Mouse (Mus musculus) spleen, postnatal 14 days (tissue): ENCODE results near the gene Wnt9b.

ENCODE experiments used
- DNase-seq, 2 experiments: peaks; one replicate each; pipeline ENCODE4 v3.0.0; 2021 to 2022; ENCODE audit warnings: low spot score in 2 of 2

Wnt9b gene

GRCm38 (mm10) chr11:103732306-103732705, 17.3 kb downstream of the Wnt9b start:
- DNase-seq, result no peak

DNA sequence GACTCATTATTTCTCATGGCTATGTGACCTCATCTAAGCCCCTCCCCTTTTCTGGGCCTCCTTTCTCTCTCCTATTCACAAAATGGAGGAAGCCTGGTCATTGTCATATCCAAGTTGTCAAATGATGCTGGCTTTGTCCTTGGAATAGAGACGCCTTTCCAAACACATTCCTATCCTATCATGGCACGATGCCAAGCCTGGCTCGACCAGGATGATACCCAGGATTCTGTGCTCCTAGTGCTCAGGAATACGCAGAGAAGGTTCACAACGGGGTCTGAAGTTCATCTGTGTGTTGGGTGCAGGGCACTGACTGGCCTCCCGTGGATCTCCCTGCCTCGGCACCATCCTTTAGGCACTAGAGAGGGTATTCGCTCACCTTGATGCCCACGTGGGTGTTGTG, 18.0 kb downstream of the Wnt9b start:
- DNase-seq, result no peak

DNA sequence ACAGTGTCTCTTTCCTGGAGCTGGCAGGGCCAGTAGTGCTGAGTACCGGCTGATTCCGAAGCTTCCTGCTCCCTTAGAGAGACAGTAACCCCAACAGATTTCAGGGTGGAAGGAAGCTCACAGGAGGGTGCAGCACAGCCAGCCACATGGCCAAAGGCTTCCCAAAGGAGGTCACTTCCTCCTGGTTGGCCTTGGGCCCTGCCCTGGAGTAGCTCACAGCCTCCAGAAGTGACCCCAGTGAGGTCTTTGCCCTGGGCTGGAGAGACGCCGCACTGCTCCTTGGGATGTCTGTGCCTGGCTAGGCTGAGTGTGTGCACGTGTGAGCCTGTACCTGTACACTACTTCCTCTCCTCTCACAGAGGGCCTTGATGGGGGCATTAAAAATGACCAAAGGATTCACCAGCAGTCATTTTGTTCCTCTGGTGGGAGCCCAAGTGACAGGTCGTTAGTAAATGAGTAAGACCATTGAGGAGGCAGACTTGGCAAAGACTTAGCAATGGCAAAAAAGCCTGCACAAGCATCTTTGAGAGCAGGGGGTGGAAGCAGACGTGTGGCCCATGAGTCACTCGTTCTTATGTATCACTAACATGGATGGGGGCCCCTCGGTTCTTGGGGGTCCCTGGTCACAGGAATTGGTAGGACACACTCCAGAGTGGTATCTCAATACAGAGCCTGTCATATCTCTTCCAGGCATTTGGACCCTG, 20.2 kb downstream of the Wnt9b start:
- DNase-seq, result no peak

DNA sequence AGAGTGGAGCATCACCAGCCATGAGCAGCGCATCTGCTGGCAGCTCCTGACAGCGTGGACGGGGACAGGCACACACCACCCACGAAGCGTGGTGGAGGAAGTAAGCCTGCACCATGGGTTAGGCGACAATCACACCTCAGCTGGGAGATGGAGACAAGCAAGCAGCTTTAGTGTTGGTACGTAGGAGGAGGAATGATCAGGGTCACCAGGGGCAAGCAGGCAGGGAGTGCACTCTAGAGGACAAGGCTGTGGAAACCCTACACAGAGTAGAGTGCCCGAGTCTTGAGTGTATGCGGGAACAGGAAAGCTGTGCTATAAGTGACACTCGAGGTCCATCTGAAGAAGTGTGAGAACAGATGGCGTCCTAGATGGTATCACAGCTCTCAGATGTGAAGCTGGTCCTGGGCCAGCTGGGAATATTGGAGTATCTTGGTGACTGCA, 25.3 kb downstream of the Wnt9b start:
- no peak for DNase-seq

DNA sequence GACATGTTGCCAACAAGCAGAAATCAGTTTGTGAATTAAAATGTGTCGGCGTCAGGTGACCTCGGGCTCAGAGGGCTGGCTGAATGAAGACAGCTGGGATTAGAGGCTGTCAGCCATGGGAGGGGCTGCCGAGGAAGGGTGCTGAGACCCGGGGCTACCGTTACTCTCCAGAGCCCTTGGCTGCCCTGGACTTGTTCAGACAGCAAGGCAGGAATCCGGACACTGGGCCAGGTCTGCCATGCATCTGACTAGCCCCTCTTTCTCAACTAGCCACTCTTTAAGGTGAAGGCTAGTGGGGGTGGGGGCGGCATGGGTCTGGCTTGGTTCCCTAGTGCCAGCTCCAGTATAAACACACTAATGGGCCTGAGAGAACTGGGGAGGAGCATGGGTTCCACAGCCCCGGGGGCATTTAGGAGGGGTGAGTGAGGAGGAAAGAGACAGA, 27.6 kb downstream of the Wnt9b start:
- DNase-seq, result no peak

DNA sequence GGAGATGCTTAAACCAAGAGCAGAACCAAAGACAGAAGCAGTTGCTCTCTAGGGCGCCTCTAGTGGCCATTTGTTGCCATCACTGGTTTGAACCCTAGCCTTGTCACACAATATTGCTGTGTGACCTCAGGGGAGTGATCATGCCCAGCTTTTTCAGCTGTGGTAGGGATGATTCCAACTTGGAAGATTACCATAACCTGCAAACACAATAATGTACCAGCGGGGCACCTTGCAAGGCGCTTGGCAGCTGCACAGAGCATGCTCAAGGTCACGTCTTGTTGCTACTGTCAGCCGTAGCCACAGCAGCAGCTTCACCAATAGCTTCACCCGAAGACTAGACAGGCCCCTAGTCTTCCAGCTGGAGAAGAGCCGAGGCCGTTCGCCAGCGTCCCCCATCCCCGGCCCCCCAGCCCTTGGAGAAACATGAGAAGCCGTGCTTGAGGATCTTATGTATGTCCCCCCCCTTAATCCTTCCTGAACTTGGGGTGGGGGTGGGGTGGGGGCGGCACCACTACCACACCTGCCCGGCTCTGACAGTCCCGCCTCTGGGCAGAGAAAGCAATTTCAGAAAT, 28.1 kb downstream of the Wnt9b start:
- peak in 1 of 2 experiments; percentile 7 for DNase-seq

DNA sequence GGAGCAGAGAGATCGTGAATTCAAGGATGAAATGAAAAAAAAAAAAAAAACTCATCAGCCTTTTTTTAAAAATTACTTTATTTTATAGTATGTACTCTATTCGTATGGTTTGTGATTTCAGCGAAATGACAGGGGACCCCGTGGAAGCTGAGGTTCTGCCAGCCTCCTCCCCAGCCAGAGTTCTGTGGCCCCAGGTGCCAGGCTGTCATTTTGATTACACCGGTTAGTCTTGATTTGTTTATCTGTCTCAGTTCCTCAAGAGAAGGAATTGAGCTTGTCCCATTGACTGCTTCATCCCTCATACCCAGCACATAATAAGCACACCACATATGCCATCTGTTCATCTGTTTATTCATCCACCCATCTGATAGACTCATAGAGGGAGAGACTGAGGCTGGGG, 30.2 kb downstream of the Wnt9b start:
- DNase-seq, result no peak

DNA sequence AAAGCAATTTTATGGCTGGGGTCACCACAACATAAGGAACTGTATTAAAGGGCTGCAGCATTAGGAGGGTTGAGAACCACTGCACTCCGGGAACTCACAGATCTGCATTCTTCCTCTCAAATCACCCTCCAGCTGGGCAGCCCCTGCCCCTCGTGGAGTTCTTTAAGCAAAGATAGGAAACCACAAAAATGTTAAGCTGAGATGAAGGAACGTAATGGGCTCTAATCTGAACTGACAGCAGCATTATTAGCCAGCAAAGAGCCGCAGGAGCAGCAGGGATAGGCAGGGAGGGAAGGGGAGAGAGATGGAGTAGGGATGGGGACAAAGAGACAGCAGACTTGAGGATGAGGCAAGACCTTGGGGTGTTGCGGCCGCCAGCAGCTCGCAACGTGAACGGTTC, 32.6 kb downstream of the Wnt9b start:
- DNase-seq, result no peak

- DNase-seq, result no peak
Measured at GRCm38 (mm10) chr11:103714074-103714473, 35.5 kb downstream of the Wnt9b start.

DNA sequence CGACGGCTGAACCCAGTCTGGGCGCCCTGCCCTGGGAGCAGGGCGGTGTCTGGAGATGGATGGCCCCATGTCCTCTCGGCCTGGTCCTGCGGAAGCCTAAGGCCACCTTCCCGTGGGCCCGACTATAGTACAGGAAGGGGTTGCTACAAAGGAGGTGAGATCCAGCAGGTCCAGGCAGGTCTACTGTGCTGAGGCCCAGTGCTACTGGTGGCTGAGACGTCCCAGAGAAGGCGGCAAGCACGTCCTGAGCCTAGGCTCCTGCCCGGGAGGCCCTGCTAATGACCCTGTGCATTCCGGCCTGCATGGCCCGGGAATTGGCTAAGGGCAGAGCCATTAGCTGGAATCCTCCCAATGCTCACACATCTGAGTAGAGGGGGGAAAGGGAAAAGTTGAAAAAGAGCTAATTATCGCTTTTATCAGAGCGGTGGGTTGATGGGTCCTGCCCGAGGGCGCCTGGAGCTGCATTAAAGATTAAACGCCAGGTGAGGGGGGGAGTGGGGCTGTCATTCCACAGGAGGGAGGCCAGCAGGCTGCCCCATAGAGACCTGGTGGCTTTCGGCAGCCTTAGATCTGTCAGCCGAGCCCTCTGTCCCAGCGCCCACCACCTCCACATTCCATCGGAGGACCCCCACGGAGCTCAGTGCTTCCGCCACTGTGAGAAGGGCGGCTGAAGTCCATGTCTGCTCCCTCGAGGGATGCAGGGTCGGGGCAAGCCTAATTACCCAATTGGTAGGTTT, 37.6 kb downstream of the Wnt9b start:
- DNase-seq, result no peak

DNA sequence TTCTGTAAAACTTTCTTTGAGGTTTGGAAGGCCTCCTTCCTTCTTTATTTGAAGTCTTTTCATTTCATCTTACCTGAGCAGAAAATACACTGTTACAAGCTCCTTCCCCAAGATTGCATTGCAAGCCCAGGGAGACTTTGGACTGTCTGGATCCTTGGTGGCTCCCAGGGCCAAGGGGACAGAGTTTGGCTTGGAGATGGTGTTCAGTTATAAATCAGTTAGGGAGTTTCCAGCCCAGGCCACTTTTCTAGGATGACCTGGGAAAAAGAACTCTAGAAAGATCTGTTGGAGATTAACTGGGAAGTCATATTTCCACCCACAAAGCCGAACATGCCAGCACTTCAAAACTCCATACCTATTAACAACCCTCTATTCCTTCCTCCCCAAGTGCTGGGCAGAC, 39.6 kb downstream of the Wnt9b start:
- DNase-seq, result no peak

DNA sequence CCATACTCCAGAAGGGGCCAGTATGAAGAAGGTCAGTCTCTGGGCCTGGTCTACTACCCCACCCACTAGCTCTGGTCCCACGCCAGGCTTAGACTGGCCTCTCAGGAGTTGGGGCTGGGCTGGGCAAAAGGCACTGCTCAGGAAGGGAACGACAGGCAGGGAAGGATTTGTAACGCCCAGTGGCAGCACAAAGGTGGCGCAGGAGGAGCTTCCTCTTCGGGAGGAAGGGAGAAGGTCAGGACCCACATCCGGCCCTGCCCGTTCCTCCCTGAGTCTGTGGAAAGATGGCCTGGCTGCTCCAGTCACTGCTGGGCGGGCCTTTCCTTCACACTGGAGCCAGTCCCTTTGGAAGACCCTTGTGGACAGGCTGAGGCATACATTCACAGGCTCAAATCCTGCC, 42.6 kb downstream of the Wnt9b start:
- DNase-seq, result no peak

- no peak for DNase-seq
Measured at GRCm38 (mm10) chr11:103698226-103698625, 51.4 kb downstream of the Wnt9b start.

DNA sequence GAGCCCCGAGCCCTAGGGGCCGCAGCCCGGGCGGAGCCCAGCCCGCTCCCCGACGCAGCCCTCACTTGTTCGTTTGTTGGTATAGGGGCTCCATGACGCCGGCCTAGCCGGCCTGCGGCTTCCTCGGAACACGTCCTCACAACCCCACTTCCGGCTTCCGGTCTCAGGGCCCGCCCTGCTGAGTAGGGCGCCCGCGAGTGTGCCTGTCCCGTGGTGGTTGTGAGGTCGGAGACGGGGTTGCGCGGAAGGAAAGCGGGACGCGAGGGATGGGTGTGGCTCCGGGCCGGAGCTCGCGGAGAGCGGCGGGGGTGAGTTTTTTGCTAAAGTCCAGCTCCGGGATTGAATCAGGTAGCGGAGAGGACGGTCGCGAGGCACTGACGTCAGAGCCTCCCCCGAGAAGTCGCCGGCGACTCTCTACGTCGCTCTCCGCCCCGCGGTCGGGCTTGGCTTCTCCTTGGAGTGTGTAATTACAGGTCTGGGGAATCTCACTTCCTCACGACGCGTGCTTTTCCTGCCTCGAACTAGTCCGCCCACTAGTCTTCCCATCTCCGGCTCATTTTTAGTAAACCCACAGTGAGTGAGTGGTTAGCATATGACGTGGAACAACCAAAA, 52.0 kb downstream of the Wnt9b start, which contains the start of gene Gosr2:
TSS of gene Gosr2 (minus strand) at position 334 of the 612 bp plus-strand sequence.
- peak; percentile 74 to 83 for DNase-seq

- no peak for DNase-seq
Measured at GRCm38 (mm10) chr11:103696851-103697564, 52.6 kb downstream of the Wnt9b start.

DNA sequence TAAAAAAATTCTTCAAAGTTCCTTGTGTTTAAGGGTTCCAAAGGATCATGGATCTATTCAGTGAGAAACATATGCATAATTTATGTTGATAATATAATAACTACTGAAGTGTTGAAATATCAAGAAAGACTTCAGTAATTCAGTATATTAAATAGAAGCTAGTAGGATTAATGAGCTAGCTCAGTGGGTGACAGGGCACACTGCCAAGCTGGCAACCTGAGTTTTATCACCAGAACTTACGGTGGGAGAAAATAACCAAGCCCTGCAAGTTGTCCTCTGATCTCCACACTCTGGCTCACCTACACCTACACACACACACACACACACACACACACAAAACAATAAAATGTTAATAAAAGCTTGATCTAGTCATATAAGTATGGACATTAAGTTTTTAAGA, 56.4 kb downstream of the Wnt9b start:
- DNase-seq, result no peak

DNA sequence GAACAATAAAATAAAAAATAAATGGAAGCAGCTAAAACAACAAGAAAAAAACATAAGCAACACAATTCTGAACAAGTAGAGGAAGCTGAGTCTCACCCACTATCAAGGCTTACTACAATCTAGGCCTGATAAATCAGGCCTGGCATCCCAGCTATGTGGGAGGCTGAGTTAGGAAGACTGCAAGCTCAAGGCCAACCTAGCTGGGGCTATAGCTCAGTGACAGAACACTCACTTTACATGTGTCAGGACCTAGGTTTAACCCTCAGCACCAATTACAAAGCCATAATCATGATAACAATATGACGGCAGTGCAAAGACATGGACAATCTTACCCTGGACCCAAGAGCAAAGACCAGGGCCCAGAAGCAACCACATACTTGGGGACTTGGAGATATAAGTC, 58.6 kb downstream of the Wnt9b start:
- no peak for DNase-seq

DNA sequence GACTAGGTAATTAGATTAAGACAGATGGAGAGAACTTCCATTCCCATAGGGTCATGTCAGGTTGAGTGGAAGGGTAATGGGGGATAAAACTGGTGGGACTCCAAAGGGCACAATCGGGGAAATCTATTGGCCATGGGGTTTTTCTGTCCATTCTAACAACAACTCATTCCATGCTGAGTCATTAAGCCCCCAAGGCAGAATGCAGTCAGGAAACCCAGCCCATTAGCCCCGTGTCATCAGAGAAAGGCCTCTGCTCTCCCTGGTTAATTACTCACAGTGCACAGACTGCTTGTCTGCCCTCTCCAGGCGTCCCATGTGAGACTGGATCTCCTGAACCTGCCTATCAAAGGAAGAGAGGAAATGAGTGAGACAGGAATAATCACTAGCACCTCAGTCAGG, 60.6 kb downstream of the Wnt9b start:
- no peak for DNase-seq

- no peak for DNase-seq
Measured at GRCm38 (mm10) chr11:103688271-103688979, 61.2 kb downstream of the Wnt9b start.

DNA sequence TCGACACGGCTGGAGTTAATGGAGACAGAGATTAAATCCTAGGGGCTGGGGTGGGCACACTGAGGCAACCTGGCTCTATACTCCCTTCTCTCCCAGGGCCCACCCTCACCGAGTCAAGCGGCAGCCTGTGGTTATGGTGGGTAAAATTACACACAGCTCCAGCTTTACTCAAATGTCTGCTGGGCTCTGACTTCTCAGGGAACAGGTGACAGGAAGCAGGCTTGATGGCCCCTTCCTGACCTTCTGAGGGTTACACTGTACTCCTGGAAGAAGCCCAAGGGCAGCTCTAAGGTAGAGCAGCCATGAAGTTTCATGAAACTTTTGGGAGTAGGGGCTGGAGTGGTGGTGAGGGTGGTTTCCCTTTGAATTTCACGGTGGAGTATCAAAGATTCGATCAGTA, 62.9 kb downstream of the Wnt9b start:
- DNase-seq, result no peak

- no peak for DNase-seq
Measured at GRCm38 (mm10) chr11:103685261-103685736, 64.3 kb downstream of the Wnt9b start.
